Mouse (Mus musculus) ES-Bruce4 (cell line): ENCODE results near the gene Brms1.

Experiments
- CTCF ChIP-seq: IDR thresholded peaks from one replicate; pipeline ENCODE4 v1.8.1; 2011; ENCODE audit warnings: low read depth, low read length
- EP300 ChIP-seq: IDR thresholded peaks from 2 replicates; pipeline ENCODE4 v1.6.1; 2011; ENCODE audit warnings: low read depth, low read length; ENCODE audit not compliant: insufficient read depth
- POLR2A ChIP-seq: IDR thresholded peaks from one replicate; pipeline ENCODE4 v1.8.1; 2011; ENCODE audit warnings: low read length; ENCODE audit not compliant: insufficient read depth

GRCm38 (mm10) chr19:5062041-5062440, 20.9 kb downstream of the Brms1 start:
- TF ChIP-seq CTCF (no peak), EP300 (no peak), POLR2A (no peak)
